Mouse (Mus musculus) thymus, adult 2 months (tissue): ENCODE measurements around the gene Gm37240.

Experiments
- CTCF ChIP-seq: fragments of 200-500 bp; IDR thresholded peaks from 2 replicates; pipeline ENCODE4 v1.5.1; 2012; ENCODE audit warnings: mild to moderate bottlenecking, control low read depth, low read length, moderate library complexity, borderline replicate concordance; ENCODE audit not compliant: control insufficient read depth, poor library complexity, insufficient read depth; ENCODE audit errors: extremely low read depth
- POLR2A ChIP-seq: fragments of 200-500 bp; IDR thresholded peaks from 2 replicates; pipeline ENCODE4 v1.6.1; 2012; ENCODE audit warnings: mild to moderate bottlenecking, low read length, control low read depth, moderate library complexity; ENCODE audit not compliant: control insufficient read depth, poor library complexity, insufficient read depth; ENCODE audit errors: extremely low read depth

GRCm38 (mm10) chr3:84735716-84736115 lies 1151.6 kb downstream of the Gm37240 start:
- TF ChIP-seq POLR2A (no peak), CTCF (no peak)
